Mouse (Mus musculus) gastrocnemius, adult 2 months (tissue): ENCODE results near the gene Usp25. TPM values are rescaled to one million over a fixed set of nuclear protein-coding genes. Genes with fewer than 3 reads are reported as not detected.
A peak's percentile ranks its signal among the peaks of the same experiment; 100 is the strongest.

Source experiments
- DNase-seq: peaks from one replicate; pipeline ENCODE4 v3.0.0; 2022
- H3K27ac ChIP-seq: fragments of 200-600 bp; 2 replicates; pipeline ENCODE4 v1.8.1; 2022; ENCODE audit warnings: mild to moderate bottlenecking
- H3K4me3 ChIP-seq: fragments of 200-600 bp; 2 replicates; pipeline ENCODE4 v1.8.1; 2022; ENCODE audit warnings: mild to moderate bottlenecking, moderate library complexity
- CTCF ChIP-seq: fragments of 200-600 bp; IDR thresholded peaks from 2 replicates; pipeline ENCODE4 v1.8.1; 2022; ENCODE audit warnings: antibody characterized with exemption, mild to moderate bottlenecking, moderate library complexity
- intact Hi-C: fragments of 180-260 bp; cut with DNase I; formaldehyde crosslinking; loops from one replicate; pipeline ENCODE4 v1.15.1; 2025
- long read RNA-seq, 2 experiments: library from polyadenylated mRNA; stranded (forward); transcript quantifications; one replicate each; pipeline ENCODE4 v2.0.0; 2021
- total RNA-seq, 2 experiments: library from RNA; stranded (reverse); gene quantifications; 2 replicates each; pipeline ENCODE4 v1.2.3; 2021

Gene Usp25
- total RNA-seq, result 10 to 100 TPM; 88.0 to 93.4 TPM
- long read RNA-seq, experiment 1, full-length matches to known transcripts, result 3 of 133 reads
- long read RNA-seq, experiment 1, partial matches to known transcripts, result 44 of 133 reads
- long read RNA-seq, experiment 1, other reads (novel, unspliced or antisense), result 86 of 133 reads
- long read RNA-seq, experiment 2, full-length matches to known transcripts, result 2 of 117 reads
- long read RNA-seq, experiment 2, partial matches to known transcripts, result 36 of 117 reads
- long read RNA-seq, experiment 2, other reads (novel, unspliced or antisense), result 79 of 117 reads

GRCm38 (mm10) chr16:77013427-77014320 is at the start of gene Usp25:
Gene Usp25, plus strand, starts transcription at chr16:77013706.
- intact Hi-C loops, result loop anchor here (2.0 to 10.0 kb wide), 2 partner anchors 15 to 321 kb away; no protein-coding TSS in a partner anchor
- no peak for TF ChIP-seq CTCF

GRCm38 (mm10) chr16:76967593-76968275 is 45.8 kb upstream of the Usp25 start:
- Histone ChIP-seq H3K4me3 (no peak overlapping the region), H3K27ac (no peak overlapping the region)
- intact Hi-C loops, result no loop called here
- no peak for TF ChIP-seq CTCF
- DNase-seq, result no peak

More at GRCm38 (mm10) chr16:77013427-77014320, at the start of gene Usp25:
- H3K4me3 ChIP-seq, result peak within 1 kb of the TSS; percentile 88
- H3K27ac ChIP-seq, result peak within 1 kb of the TSS; percentile 97
- peak; percentile 96 for DNase-seq

- intact Hi-C loops, result no loop called here
- no peak for TF ChIP-seq CTCF
- DNase-seq, result no peak
- Histone ChIP-seq H3K4me3 (no peak overlapping the region), H3K27ac (no peak overlapping the region)
These were observed 42.3 kb upstream of the Usp25 start for GRCm38 (mm10) chr16:76971211-76971610.

- no peak for TF ChIP-seq CTCF
These were observed 36.6 kb upstream of the Usp25 start for GRCm38 (mm10) chr16:76976787-76977430.

GRCm38 (mm10) chr16:76983696-76984095 is 29.8 kb upstream of the Usp25 start:
- intact Hi-C loops, result no loop called here
- no peak for TF ChIP-seq CTCF
- H3K4me3 ChIP-seq, result no peak overlapping the region
- peak overlapping the region; percentile 69 for H3K27ac ChIP-seq
- DNase-seq, result peak; percentile 34

More at GRCm38 (mm10) chr16:76976787-76977430, 36.6 kb upstream of the Usp25 start:
- no peak for DNase-seq
- Histone ChIP-seq H3K4me3 (no peak overlapping the region), H3K27ac (no peak overlapping the region)
- intact Hi-C loops, result no loop called here

- intact Hi-C loops, result no loop called here
- TF ChIP-seq CTCF, result no peak
- no peak overlapping the region for H3K27ac ChIP-seq
- no peak for DNase-seq
- H3K4me3 ChIP-seq, result no peak overlapping the region
These were observed 25.8 kb upstream of the Usp25 start for GRCm38 (mm10) chr16:76987711-76988110.

GRCm38 (mm10) chr16:77003900-77004299 is 9.6 kb upstream of the Usp25 start:
- no peak for TF ChIP-seq CTCF
- intact Hi-C loops, result no loop called here
- H3K27ac ChIP-seq, result no peak overlapping the region
- DNase-seq, result no peak
- H3K4me3 ChIP-seq, result no peak overlapping the region

GRCm38 (mm10) chr16:77009173-77009572 is 4.3 kb upstream of the Usp25 start:
- Histone ChIP-seq H3K27ac (no peak overlapping the region), H3K4me3 (no peak overlapping the region)
- intact Hi-C loops, result no loop called here
- TF ChIP-seq CTCF, result no peak
- no peak for DNase-seq

GRCm38 (mm10) chr16:77014321-77015211 is 1.1 kb downstream of the Usp25 start:
- DNase-seq, result no peak
- peak overlapping the region; percentile 97 for H3K27ac ChIP-seq
- TF ChIP-seq CTCF, result no peak
- peak overlapping the region; percentile 88 for H3K4me3 ChIP-seq
- intact Hi-C loops, result loop anchor here (2.0 to 10.0 kb wide), 2 partner anchors 14 to 320 kb away; no protein-coding TSS in a partner anchor

- peak overlapping the region; percentile 97 for H3K27ac ChIP-seq
- intact Hi-C loops, result loop anchor here (2.0 to 10.0 kb wide), 2 partner anchors 13 to 319 kb away; no protein-coding TSS in a partner anchor
- TF ChIP-seq CTCF, result no peak
- H3K4me3 ChIP-seq, result peak overlapping the region; percentile 88
- no peak for DNase-seq
These were observed 2.2 kb downstream of the Usp25 start for GRCm38 (mm10) chr16:77015380-77016346.
